Mouse (Mus musculus) telencephalon, adult 2 months (tissue): ENCODE measurements at regions not wholly inside any gene's neighbourhood (a gene's known extent, or its start where the extent isn't known, plus 50 kb on each side); places are given as distances from the start of the nearest gene placed in this dataset.

Experiments used
- DNase-seq: peaks from one replicate; pipeline ENCODE4 v3.0.0-alpha.2; 2011; ENCODE audit warnings: low read depth, low spot score

DNA sequence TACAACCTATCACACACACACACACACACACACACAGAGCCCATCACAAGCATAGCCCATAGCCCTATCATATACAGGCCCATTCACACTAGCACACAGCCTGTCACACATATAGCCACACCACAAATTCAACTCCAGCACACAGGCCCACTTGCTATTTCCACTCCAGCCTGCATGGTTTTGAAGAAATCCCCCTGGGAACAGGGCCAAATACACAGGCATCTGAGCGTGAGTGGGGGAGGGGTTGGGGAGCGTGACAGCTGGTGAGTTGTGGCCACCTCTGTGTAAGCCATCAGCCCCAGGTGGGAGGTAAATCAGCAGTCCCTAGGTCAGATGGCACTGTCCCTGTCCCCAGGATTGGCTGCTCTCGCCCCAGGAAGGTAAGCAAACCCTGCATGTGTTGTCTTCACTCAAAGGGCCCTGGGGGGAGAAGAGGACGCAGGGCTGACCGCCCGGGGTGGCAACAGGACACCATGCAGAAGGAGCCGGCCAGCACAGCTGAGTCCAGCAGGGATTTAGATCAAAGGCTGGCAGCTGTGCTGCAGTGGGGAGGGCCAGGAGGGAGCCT is 153.6 kb upstream of the Gm3448 start:
- no peak for DNase-seq

DNA sequence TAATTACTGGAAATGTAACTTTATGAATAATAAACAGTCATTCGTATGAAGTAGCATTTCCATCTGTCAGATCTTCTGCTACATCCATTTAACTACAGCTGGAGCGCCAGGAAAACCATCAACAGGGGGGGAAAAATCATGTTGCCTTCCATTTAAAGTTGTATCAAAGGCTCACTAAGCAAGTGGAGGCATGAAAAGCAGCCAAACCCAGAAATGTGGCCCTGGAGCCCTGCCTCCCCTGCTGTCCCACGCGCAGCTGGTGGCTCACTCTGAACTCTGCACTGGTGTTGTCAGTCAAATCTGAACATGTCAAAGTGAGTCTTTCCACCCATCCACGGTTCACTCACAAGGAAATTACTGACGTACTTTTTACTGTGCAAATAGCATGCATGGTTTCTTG is 152.5 kb upstream of the Gm3448 start:
- DNase-seq: no peak

DNA sequence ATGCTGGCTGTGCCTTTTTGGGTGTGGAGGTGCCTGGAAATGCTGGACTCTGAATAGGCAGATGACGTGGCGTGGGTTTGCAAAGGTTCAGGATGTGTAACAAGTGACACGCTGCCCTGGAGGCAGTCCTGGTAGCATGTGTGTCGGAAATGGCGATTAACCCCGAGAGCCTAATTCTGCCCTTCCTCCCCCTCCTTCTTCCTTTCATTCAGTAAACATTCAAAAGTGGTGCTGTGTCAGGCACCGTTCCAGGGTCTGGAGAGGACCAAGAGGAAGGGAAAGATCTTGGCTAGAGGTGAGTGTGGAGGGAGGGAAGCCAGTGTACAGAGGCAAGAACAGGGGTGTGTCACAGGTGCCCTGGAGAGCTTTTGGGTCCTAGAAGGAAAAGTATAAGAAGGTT is 151.5 kb upstream of the Gm3448 start:
- no peak for DNase-seq

DNA sequence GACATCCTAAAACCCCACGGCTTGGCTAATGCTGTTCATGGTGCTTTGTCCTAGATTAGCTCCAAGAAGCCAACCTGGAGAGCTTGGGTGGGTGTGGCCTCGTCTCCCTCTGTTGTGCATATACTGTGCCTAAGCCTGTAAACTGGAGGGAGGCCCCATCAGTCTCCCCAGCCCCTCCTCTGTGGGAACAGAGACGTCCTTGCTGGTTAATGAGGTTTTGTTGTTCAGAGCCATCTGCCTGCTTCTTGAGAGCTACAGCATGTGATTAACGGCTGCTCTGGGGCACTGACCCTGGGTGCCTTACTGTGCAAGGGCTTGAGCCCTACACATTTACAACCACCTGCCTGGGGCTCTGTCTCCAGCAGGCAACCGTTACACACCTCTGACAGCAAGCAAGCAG is 143.9 kb upstream of the Gm3448 start:
- DNase-seq: no peak

DNA sequence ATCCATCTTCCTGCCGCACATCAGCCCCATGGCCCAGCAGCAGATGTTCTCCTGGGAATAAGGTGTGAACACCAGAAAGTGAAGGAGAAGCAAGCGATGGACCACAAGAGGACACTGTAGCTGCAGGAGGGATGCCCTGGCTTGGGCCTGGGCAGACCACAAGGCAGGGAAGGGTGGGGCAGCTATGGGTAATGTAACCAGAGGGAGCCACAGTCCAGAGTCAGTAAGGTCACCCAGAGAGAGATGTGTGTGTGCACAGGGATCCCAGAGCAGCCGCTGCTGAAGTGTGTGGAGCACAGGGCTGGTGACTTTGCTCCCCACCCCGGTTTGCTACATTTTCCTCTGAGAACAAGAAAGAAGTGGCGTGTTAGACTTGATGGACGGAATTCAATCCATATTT is 142.5 kb upstream of the Gm3448 start:
- no peak for DNase-seq

DNA sequence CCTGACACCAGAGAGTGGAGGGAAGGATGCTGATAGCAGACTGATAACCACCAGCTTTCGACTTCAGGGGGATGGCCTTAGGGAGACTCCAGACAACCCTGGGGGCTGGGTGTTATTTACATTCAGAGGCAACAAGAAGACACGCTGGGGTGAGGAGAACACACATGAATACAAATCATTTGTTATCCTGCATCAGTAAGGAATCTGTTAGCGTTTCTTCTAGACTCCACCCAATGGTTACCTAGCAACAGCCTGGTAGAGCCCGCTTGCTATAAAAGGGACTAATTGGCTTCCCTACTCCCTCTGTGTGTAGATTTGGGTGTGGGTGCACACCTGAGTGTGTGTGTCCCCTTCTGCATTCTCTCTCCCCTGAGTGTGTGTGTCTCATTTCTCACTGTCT is 140.8 kb upstream of the Gm3448 start:
- DNase-seq: peak; percentile 19

DNA sequence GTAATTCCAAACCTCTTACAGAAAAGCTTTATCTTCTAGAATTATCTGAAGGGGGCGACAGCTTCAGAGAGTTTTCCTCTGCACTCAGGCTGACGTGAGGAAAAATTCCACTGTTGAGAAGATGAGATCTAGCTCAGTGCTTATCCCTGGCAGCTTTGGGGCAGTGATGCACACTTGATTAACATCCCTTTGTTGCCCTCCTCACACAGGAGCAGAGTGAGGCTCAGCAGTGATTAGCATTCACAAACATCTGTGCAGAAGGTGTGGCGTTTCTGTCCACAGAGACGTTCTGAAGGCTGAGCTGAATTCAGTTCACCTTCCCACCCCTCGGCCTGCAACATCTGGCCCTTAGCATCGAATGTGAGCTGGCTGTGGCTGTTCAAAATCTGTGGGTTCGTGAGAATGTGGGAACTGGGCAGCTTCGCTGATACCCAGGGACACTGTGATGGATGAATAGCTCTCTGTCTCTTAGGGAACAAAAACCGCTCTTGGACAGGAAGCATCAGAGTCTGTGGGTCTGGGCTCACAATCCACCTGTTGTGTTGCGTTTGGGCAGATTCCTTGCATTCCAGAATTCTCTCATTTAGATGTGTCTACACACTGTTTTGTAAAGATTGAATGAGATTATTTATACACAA is 139.0 kb upstream of the Gm3448 start:
- no peak for DNase-seq

DNA sequence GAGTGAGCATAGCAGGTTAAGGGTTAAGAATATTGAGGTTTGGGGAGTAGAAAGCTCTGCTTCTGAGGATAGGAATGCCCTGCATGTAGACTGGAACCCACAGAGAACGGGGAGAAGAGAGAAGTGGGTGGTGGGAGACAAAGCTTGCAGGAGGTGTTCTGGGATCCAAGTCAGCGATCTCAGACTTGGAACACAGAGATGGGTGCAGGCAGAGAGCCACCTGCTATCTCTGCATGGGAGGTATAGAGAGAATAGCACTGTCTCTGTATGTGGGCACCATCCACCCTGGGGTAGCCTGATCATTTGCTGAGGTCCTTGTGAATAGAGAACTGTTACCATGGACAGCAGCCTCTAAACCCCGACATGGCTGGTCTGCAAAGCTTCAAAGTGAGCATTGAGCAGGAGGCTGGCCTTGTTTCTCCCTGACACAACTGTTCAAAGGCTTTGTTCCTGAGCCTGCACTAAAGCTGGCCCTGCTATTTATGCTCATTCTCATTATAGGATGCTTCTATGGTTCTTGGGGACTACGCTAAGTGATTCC is 138.1 kb upstream of the Gm3448 start:
- DNase-seq: peak; percentile 32

DNA sequence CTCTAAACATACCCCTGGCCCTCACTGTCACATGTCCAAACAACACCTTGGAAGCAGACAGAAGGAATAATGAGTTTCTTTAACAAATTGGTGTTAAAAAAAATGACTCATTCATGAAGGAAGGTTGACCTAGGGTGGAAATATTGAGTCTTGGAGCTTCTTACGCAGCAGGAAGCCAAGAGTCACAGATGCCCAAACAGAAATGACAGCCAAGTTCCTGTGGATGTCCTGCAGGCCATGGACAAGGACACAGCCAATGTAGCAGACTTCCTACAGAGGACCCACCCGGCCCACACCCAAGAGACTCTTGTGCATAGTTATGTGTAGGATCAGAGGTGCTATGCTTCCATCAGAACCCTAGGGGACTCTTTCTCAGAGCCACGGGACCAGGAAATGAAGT is 136.1 kb upstream of the Gm3448 start:
- DNase-seq: no peak

DNA sequence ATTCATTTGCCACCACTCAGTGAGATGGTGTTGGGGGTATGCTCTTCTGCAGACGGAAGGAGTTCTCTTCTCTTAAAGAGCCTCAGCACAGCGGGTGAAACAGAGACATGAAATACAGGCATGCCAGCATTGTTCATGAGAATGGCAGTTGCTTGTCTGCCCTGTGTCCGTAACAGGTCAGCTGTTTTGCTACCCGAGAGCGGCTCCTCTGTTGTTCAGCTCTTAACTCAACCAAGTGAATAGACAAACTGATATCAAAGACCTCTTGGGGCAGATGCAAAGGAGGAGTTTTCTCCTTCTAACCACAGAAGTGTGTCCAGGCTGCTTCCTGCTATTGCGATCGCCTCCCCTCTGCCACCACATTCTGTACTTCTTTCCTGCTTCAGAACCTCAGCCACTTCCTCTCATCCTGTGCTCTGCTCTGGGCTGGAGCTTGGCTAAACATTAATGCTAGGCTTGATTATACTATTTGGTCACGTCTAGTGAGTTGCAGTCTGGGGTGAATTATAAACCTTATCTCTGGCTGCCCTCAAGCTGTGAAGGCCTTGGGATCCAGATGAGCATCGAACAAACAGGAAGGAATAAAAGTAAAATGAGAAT is 133.1 kb upstream of the Gm3448 start:
- DNase-seq: no peak

DNA sequence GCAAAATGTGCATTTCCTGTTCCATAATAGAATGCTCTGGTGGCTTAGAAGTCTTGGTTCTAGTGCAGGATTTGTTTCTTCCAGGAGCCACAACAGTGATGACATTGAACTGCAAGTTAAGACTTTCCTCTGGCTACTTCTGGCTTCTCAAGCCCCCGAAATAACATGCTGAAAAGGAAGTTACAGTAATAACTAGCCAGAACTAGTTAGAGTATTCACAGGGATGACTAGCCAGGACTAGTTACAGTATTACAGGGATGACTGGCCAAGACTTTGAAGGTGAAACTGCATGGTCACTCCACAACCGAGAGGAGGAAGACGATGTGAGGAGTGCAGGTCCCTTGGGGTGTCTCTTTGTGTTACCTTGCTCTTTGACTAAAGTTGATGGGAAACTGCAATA is 126.6 kb upstream of the Gm3448 start:
- no peak for DNase-seq

DNA sequence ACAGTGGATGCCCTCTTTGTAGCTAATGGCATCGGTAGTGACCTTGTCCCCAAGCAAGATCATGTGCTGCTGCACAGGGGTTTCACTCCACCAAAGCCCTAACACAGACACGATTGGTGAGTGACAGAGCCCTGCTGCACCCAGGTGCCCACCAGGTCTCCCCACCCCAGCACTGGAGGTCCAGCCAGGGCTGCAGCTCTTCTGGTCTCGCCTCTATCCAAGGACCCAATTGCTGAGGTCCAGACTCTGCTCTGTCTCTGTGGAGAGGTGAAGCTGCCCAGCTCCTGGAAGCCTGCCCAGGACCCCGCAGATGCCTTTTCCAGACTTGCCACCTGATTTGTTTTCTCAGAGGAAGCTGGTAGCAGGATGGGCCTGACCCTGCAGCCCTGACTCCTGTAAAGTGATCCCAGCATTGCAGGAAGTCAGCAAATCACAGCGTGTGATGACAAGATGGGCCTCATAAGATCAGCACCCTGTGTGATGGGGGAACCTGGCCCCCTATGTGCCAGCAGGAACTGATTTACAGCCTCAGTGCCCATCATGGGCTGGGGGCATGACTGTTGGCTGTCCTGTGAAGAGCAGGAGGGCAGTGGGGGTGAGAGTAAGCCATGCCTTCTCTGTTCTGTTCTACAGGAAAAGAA is 116.5 kb upstream of the Gm3448 start:
- DNase-seq: no peak

DNA sequence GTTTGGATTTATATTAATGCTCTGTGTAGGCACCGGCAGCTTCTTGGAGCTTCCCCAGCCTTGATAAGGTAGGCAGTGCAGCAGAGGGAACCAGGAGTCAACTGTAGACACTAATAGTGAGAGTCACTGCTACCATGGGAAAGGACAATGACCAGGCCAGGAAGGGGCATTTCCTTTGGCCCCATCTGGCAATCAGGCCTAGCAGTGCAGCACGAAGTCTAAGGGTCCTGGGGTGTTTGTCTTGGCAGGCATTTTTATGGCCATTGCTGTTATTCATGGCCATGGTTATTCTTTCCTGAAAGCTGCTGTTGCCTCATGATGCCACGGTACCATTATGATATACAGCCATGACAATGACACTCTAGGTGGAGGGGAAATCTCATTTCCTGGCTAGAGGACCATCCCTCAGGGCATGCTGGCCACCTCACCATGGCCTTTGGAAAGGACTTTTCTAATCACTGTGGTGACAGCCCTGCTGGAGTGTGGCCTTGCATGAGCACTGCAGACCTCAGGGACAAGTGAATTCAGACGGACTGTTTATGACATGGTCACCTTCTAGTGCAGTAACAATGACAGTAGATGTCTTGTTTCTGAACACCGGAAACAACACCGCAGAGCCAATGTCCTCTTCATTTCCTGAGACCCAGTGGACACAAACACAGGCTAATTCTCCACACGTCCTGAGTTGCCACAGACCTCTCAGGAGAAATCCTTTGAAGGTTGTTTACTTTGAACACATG is 111.8 kb upstream of the Gm3448 start:
- no peak for DNase-seq

DNA sequence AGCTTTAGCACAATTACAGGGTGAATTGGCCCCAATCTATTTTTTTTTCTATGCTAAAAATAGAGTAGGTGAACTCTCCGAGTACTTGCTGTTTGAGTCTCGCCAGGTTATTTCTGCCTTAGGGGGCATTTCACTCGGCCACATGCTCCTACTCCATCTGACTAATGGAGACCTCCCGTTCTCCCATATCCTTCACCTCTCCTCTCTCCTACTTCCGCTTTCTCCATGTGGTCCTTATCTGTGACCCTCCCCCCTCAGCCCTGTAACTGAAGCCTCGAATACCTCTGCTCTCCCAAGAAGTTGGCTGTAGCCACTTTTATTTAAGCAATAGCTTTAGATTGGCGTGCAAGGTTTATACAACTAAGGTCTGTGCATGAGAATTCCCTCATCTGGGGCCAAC is 111.1 kb upstream of the Gm3448 start:
- DNase-seq: no peak

DNA sequence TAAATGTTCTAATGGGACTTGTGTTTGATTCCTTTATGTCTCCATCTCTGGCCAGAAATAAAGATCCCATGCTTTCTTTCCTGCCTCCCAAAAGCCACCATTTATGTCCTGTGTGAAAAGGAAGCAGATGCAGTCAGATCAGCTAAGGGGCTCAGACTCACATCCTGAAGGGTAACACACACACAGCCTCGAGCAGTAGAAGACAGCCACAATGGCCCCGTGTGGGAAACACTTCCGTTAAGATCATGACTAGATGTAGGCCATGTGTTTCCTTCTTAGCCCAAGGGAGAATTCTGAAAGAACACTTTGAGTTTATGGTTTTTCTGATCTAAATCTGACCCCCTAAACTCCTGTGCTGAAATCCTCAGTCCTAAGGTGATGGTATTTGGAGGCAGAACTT is 110.4 kb upstream of the Gm3448 start:
- DNase-seq: no peak

DNA sequence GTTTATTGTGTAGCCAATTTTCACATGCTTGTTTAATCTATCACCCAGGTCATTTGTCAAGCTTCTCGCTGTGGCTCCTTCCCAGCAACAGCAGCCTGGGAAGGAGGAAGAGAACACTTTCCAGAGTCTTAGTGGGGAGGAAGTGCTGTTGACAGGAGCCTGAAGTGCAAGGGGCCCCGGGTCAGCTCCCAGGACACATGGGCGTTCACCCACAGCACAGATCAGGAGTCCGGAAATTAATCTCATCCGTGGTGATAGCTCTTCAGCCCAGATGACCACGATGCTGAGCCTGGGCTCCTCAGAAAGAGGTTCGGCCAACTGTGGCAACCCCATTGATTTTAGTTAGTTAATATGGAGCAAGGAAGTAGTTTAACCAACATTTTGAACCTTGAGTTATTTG is 105.3 kb upstream of the Gm3448 start:
- DNase-seq: no peak

DNA sequence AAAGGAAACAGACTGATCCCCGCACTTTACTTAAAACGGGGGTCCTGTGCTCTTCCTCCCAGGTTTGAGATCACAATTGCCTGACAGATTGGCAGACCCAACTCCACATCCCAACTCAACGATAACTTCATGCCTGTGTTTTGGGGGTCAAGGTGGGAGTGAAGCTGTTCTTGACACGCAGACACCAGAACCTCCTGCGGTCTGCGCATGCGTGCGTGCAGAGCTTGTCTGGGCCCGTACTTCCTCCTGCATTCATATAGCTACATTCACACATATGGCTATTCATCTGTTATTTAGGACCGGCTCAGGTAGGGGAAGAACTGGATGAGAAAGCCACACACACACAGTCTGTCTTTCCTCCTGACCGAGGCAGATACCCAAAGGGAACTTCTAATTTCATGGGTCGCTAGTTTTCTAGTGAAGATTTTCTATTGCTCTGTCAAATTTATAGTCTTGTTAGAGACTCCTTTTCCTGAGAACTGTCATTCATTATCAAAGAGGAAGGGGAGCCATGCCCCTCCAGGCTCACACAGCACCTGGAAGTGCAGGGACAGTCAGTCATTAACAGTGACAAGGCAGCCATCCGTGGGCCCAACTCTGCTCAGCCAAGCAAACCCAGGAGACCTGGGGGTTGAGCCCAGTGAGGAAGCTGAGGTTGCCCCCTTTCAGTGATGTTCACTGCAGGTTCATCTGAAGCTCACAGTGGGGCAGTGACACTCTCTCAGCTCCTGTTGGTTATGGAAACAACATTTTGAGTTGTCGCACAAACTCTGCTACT is 104.0 kb upstream of the Gm3448 start:
- DNase-seq: no peak

DNA sequence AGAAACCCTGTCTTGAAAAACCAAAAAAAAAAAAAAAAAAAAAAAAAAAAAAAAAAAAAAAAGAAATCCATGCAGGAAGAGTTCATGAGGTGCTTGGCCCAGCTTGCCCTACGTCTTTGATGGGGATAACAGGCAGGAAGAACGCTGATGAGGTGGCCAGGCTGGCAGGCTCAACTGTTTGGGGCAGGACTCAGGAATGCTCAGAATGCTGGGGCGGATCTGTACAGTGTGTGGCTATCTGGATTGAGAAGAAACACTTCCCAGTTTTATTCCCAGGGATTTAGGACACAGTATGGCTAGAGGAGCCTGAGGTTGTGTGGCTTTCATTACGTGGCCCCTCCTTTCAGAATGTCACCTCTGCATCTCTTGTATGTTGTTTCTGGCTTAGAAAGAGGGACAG is 99.1 kb upstream of the Gm3448 start:
- no peak for DNase-seq
